Mouse (Mus musculus): Measurements from ENCODE around the gene Fnbp1. TPM values are rescaled to one million over a fixed set of nuclear protein-coding genes. Genes with fewer than 3 reads are reported as not detected.

The Fnbp1 gene
- total and polyA plus RNA-seq, 2 experiments from 2014 or later: 22.1 to 30.7 TPM

- no peaks in the 10 kb centered on the region for H3K36me3 ChIP-seq (ENCODE audit: insufficient read depth, low read length)
- H3K27me3 ChIP-seq (ENCODE audit: insufficient read depth, low read length): no peaks in the 10 kb centered on the region
- WGBS: 4% methylated on average over 10 of the region's 10 CpGs
- no peaks in the 10 kb centered on the region for H3K9me3 ChIP-seq (ENCODE audit: low read length)
- H3K4me2 ChIP-seq (ENCODE audit: low read depth, low read length, poor library complexity, severe bottlenecking): peak overlapping the region; percentile 69
- no peak for TF ChIP-seq CTCF (IDR thresholded peaks at IDR 0.05)
- H3K27ac ChIP-seq (ENCODE audit: low read depth, low read length): peak overlapping the region; percentile 84
- H3K4me3 ChIP-seq (ENCODE audit: low read depth, low read length): peak overlapping the region; percentile 93
- peak overlapping the region; percentile 95 for H3K9ac ChIP-seq (replicated peaks; ENCODE audit: low read length, poor library complexity, severe bottlenecking)
- H3K4me1 ChIP-seq (ENCODE audit: insufficient read depth, low read length): peaks cover 3% of the 10 kb centered on the region; the same call in 1 of the 2 replicates
- ATAC-seq (ENCODE audit: low FRiP score) (no peak), DNase-seq (ENCODE audit: low spot score) (no peak)
These were observed 1.1 kb downstream of the Fnbp1 start for GRCm38 (mm10) chr2:31140772-31141073.

DNA sequence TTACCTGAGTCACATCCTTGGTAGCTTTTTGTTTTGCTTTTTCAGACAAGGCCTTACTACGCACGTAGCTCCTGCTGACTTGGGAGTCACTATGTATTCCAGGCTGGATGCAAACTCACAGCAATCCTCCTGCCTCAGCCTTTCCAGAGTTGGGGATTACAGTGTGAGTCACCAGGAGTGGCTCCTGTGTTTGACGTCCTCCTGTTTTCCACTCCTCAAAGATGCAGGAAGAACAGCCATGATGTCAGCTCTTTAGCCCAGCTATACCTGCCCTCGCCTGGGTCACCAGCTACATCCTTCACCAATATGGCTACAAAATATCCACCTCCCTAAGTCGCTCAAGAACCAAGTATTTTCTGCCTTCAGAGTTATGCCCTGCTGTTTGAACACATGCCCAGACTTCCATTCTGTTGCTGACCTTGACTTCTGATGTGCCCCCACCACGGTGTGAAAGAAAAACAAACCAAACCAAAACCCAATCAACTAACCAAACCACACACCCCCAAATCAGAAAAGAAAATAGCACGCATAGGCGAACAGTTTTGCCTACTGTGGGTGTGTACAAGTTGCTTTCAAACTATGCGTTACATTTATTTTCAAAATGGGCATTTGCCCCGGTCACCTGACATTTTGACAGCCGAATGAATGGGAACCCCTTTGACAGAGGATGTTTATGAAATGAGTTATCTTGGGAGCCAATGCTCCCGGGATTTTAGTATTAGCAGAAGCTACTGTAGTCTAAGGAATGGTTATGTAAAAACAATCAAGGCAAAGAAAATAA is 1.6 kb downstream of the Fnbp1 start:
- no peaks in the 10 kb centered on the region for H3K36me3 ChIP-seq (ENCODE audit: insufficient read depth, low read length)
- no peak for DNase-seq (ENCODE audit: low spot score)
- no peaks in the 10 kb centered on the region for H3K9me3 ChIP-seq (ENCODE audit: low read length)
- peak overlapping the region; percentile 69 for H3K4me2 ChIP-seq (ENCODE audit: low read depth, low read length, poor library complexity, severe bottlenecking)
- WGBS: 75% methylated on average over 12 of the region's 12 CpGs
- peak overlapping the region; percentile 93 for H3K4me3 ChIP-seq (ENCODE audit: low read depth, low read length)
- peaks cover 3% of the 10 kb centered on the region; the same call in 1 of the 2 replicates for H3K4me1 ChIP-seq (ENCODE audit: insufficient read depth, low read length)
- no peak for ATAC-seq (ENCODE audit: low FRiP score)
- no peak overlapping the region for H3K27ac ChIP-seq (ENCODE audit: low read depth, low read length)
- H3K27me3 ChIP-seq (ENCODE audit: insufficient read depth, low read length): no peaks in the 10 kb centered on the region
- no peak for TF ChIP-seq CTCF (IDR thresholded peaks at IDR 0.05)
- peak overlapping the region; percentile 95 for H3K9ac ChIP-seq (replicated peaks; ENCODE audit: low read length, poor library complexity, severe bottlenecking)

GRCm38 (mm10) chr2:31139174-31139632 is 2.6 kb downstream of the Fnbp1 start:
- no peak for TF ChIP-seq CTCF (IDR thresholded peaks at IDR 0.05)
- no peak overlapping the region for H3K4me2 ChIP-seq (ENCODE audit: low read depth, low read length, poor library complexity, severe bottlenecking)
- H3K36me3 ChIP-seq (ENCODE audit: insufficient read depth, low read length): no peaks in the 10 kb centered on the region
- H3K27ac ChIP-seq (ENCODE audit: low read depth, low read length): no peak overlapping the region
- H3K9ac ChIP-seq (replicated peaks; ENCODE audit: low read length, poor library complexity, severe bottlenecking): no peak overlapping the region
- peaks cover 3% of the 10 kb centered on the region; the same call in 1 of the 2 replicates for H3K4me1 ChIP-seq (ENCODE audit: insufficient read depth, low read length)
- ATAC-seq (ENCODE audit: low FRiP score) (no peak), DNase-seq (ENCODE audit: low spot score) (no peak)
- no peak overlapping the region for H3K4me3 ChIP-seq (ENCODE audit: low read depth, low read length)
- H3K27me3 ChIP-seq (ENCODE audit: insufficient read depth, low read length): no peaks in the 10 kb centered on the region
- 86% methylated on average over 10 of the region's 10 CpGs for WGBS
- no peaks in the 10 kb centered on the region for H3K9me3 ChIP-seq (ENCODE audit: low read length)

- no peak for DNase-seq (ENCODE audit: low spot score)
- no peak overlapping the region for H3K4me3 ChIP-seq (ENCODE audit: low read depth, low read length)
- no peaks in the 10 kb centered on the region for H3K27me3 ChIP-seq (ENCODE audit: insufficient read depth, low read length)
- WGBS: 86% methylated on average over 14 of the region's 14 CpGs
- H3K27ac ChIP-seq (ENCODE audit: low read depth, low read length): no peak overlapping the region
- H3K4me2 ChIP-seq (ENCODE audit: low read depth, low read length, poor library complexity, severe bottlenecking): no peak overlapping the region
- H3K4me1 ChIP-seq (ENCODE audit: insufficient read depth, low read length): no peaks in the 10 kb centered on the region
- H3K9me3 ChIP-seq (ENCODE audit: low read length): no peaks in the 10 kb centered on the region
- H3K36me3 ChIP-seq (ENCODE audit: insufficient read depth, low read length): no peaks in the 10 kb centered on the region
- no peak for ATAC-seq (ENCODE audit: low FRiP score)
- no peak for TF ChIP-seq CTCF (IDR thresholded peaks at IDR 0.05)
- no peak overlapping the region for H3K9ac ChIP-seq (replicated peaks; ENCODE audit: low read length, poor library complexity, severe bottlenecking)
These were observed 4.7 kb downstream of the Fnbp1 start for GRCm38 (mm10) chr2:31137018-31137590.

DNA sequence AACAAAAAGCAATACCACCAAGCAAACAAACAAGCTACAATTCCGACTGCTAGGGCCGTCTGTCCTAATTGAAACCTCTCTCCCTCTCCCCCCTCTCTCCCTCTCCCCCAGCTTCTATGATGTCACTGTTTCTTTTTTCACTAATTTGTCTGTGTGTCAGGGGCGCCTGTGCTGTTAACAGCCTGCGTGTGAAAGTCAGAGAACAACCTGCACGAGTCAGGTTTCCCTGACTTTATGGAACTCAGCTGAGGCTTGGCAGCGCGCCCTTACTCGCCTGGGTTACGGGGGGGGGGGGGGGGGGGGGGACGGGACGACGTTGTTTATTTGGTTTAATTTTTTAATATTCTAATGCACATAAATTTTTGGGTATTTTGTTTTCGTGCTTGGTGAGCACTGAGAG is 5.5 kb downstream of the Fnbp1 start:
- no peak for ATAC-seq (ENCODE audit: low FRiP score)
- DNase-seq (ENCODE audit: low spot score): no peak
- no peaks in the 10 kb centered on the region for H3K36me3 ChIP-seq (ENCODE audit: insufficient read depth, low read length)
- no peak overlapping the region for H3K9ac ChIP-seq (replicated peaks; ENCODE audit: low read length, poor library complexity, severe bottlenecking)
- H3K27ac ChIP-seq (ENCODE audit: low read depth, low read length): no peak overlapping the region
- H3K4me3 ChIP-seq (ENCODE audit: low read depth, low read length): no peak overlapping the region
- no peak overlapping the region for H3K4me2 ChIP-seq (ENCODE audit: low read depth, low read length, poor library complexity, severe bottlenecking)
- no peaks in the 10 kb centered on the region for H3K4me1 ChIP-seq (ENCODE audit: insufficient read depth, low read length)
- WGBS: 68% methylated on average over 12 of the region's 13 CpGs
- no peaks in the 10 kb centered on the region for H3K9me3 ChIP-seq (ENCODE audit: low read length)
- no peak for TF ChIP-seq CTCF (IDR thresholded peaks at IDR 0.05)
- H3K27me3 ChIP-seq (ENCODE audit: insufficient read depth, low read length): no peaks in the 10 kb centered on the region

DNA sequence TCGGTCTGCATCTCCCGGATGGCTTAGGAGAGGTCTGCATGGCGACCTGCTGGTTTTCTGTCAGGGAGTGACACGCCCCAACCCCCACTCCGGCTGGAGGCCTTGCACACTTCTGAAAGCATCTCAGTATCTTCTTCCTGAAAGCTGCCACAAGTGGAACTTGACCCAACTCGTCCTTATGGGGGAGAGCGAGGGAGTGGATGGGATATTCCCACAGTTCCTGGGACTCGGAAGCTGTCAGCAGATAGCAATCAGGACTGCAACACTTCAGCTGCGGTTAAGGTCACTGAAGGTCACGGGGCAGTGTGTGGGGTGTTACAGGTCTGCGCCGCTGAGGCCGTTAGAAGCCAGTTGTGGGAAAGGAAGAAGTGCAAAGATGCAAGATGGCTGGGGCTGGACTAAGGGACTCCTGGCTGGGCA is 6.3 kb downstream of the Fnbp1 start:
- Histone ChIP-seq H3K4me2 (ENCODE audit: low read depth, low read length, poor library complexity, severe bottlenecking) (no peak overlapping the region), H3K4me1 (ENCODE audit: insufficient read depth, low read length) (no peaks in the 10 kb centered on the region), H3K27ac (ENCODE audit: low read depth, low read length) (no peak overlapping the region), H3K4me3 (ENCODE audit: low read depth, low read length) (no peak overlapping the region), H3K27me3 (ENCODE audit: insufficient read depth, low read length) (no peaks in the 10 kb centered on the region), H3K9me3 (ENCODE audit: low read length) (no peaks in the 10 kb centered on the region), H3K9ac (replicated peaks; ENCODE audit: low read length, poor library complexity, severe bottlenecking) (no peak overlapping the region), H3K36me3 (ENCODE audit: insufficient read depth, low read length) (no peaks in the 10 kb centered on the region)
- DNase-seq (ENCODE audit: low spot score) (no peak), ATAC-seq (ENCODE audit: low FRiP score) (no peak)
- no peak for TF ChIP-seq CTCF (IDR thresholded peaks at IDR 0.05)
- 70% methylated on average over 13 of the region's 13 CpGs for WGBS

Data from midbrain, postnatal 0 days (tissue).